Mouse (Mus musculus) forelimb bud, embryonic 11.5 days (tissue): ENCODE measurements at regions not wholly inside any gene's neighbourhood (a gene's known extent, or its start where the extent isn't known, plus 50 kb on each side); places are given as distances from the start of the nearest gene placed in this dataset.
"Not testable (repeated sequence)": the region's sequence is repeated elsewhere in the genome, so short reads cannot be mapped to it uniquely, and the experiment has no call there.

Experiments
- DNase-seq: peaks from one replicate; pipeline ENCODE4 v3.0.0-alpha.2; 2012; ENCODE audit warnings: low read depth, low spot score

DNA sequence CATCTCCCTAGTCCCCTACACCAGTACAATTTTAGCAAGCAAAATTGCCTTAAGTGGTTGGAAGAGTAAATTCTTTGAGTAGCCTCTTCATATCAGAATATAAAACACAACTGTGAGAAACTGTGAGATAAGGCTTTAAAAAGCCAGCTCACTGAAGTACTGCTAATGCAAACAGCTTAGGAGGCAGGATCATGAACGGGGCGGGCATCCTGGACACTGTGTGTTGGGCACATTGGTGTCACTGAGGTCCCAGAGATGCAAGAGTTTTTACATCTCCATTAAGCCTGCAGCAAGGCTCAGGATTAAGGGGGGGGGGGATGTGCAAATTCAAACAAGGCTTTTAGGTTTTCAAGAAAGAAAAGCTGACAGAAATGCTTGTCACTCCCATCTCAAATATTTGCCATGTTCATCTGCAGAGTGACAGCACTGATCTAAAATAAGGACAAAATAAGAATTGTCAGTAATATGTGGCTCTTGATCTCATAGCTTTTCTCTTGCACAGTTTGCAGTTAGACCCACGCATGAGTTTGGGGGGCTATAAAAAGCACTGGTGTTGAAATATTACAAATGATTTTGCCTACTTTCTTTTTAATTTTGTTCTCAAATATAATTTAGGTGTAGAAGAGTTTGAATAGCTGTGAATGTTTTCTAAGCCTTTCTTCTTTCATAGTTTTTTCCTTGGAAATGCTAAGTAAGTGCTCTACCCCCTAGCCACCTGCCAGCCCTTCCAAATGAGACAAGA lies 156.2 kb downstream of the Enc1 start:
- no peak for DNase-seq

DNA sequence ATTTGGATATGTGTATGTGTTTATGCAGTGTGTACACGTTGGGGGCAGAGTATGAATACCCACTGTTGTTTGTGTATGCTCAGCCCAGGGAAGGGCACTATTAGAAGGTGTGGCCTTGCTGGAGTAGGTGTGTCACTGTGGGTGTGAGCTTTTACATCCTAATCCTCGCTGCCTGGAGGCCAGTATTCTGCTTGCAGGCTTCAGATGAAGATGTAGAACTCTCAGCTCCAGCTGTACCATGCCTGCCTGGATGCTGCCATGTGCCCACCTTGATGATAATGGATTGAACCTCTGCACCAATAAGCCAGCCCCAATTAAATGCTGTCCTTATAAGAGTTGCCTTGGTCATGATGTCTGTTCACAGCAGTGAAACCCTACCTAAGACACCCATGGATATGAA lies 155.4 kb downstream of the Enc1 start:
- DNase-seq = not testable (repeated sequence)

DNA sequence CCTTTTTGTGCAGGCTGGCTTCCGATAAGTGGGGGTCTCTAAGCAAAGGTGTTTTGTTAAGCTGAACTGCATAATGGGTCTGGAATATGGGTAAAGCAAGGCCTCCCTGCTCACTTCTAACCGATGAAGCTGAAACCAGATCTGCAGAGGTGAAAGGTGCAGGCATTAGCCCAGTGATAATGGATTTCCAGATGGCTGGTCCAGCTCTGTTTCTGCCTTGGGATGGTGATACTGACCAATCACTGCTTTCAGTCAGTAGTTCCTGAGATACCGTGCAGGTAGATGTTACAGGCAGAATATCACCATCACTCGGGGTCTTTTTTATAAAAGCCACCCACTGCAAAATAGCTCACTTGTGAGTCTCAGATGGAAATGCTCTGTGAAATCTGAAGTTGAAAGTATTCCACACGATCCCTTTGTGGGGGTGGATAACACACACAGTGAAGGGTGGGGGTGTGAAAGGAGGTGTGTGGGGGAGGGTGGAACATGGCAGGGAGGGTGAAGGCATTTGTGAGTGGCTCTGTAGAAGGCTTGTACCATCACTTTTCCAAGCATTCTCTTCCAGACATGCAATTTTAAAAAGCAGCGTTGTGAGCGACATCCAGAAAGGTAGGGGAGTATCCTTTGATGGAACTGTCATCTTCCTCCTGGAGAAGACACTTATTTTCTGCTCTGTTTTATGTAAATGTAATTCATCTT lies 154.0 kb downstream of the Enc1 start:
- DNase-seq = no peak

DNA sequence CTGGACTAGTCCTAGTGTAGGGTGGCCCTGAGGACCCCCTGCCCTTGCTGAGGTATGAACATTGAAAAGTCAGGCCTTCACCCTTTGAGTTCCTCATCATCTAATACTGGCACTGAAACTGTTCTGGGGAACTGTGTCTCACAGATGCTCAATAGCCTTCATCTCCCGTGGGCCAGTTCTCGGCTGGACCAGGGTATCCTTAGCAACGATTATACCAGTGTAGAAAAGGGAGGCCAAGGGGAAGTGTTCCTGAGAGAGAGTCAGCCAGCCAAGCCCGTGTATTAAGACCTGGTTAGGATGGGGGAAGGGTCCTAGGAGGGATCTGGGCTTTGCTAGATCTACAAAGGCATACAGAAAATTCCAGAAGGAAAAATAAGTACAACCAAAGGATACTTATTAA lies 153.2 kb downstream of the Enc1 start:
- DNase-seq = no peak

DNA sequence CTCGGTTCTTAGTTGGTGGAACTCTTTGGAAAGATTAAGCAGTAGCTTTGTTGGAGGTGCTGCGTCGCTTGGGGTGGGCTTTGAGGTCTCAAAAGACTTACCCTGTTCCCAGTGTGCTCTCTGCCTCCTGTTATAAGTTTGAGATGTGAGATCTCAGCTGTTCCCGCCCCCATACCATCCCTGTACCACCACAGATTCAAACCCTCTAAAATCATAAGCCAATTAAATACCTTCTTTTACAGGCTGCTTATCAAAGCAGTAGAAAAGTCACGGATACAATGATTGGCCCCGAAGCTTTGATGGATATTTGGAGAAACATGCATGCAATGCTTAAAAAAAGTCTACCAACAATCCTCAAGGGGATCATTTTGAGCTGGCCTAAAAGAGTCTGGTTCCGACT lies 152.6 kb downstream of the Enc1 start:
- DNase-seq = no peak

DNA sequence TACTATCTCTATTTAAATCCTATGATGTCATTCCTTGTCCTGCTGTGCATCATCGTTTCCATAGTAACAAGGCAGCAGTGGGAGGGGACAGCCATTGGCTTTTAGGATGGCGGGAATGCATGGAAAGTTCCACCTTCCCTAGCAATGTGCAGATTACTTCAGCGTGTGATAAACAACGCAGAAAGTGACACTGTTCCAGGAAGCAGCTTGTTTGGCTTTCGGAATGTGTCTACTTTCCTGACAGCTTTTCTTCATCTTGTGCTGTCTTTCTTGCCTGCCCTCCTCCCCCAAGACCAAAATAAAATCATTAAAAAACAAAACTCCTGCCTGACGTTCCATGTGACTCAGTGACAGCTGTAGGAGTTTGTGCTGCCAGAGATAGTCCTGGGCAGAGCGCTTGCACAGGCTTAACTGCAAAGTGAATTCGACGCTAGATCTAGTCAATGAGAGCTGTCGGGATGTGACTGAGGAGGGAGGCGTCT lies 149.6 kb downstream of the Enc1 start:
- DNase-seq = peak; percentile 59

DNA sequence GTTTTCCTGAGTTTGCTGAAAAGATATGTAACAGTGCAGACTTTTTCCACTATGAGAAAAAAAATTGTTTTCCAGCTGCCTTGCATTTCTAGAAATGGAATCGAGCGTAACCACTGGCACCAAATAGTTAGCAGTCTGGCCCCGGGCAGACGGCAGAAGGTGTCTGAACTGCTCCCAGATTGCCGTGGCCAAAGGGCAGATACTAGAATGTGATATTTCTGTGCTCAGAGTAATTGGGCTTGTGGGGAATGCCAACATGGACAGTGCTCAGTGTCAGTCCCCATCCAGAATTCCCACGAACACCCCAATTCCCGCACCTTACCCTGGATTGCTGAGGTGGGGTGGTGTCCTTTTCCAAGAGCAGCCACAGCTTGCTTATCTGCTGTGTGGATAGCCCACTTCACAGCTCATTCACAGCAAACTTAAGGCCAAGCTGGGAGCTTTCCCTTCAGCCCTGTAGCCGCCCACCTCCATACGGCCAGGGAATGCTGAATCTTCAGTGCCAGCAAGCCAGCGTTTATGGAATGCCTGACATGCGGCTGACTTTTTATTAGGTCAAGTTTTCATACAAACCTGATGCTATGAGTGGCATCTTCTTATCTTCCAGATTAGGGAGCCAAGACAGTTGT lies 148.1 kb downstream of the Enc1 start:
- DNase-seq = no peak

DNA sequence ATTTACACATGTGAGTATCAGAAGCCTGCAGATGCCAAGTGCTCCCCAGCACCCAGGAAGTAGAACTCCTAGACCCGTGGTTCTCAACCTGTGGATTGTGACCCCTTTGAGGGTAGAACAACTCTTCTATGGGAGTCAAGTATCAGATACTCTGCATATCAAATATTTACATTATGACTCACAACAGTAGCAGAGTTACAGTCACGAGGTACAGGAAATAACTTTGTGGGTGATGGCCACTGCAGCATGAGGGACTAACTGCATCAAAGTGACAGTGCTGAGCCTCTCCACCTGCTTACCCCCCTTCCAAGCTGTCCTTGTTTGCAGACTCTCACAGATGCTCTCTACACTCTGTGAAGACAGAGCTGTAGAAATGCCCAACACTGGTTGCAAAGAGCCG lies 145.6 kb downstream of the Enc1 start:
- DNase-seq = no peak

DNA sequence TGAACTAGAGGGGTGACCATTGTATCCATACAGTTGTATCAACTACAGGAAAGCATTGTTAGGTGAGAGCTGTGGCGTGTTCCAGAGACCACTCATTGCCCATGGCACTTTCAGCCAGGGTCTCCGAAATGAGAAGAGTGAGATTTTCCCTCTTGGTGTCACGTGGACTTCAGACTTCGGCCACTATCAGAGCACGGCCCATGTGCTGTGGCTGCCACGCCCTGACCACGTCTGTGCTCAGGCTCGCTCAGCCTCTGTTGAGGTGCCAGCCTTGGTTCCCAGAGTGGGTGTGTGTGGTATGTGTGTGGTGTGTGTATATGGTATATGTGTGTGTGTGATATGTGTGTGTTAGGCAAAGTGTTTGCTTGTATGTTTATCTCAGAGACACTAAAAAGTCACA lies 144.6 kb downstream of the Enc1 start:
- no peak for DNase-seq

DNA sequence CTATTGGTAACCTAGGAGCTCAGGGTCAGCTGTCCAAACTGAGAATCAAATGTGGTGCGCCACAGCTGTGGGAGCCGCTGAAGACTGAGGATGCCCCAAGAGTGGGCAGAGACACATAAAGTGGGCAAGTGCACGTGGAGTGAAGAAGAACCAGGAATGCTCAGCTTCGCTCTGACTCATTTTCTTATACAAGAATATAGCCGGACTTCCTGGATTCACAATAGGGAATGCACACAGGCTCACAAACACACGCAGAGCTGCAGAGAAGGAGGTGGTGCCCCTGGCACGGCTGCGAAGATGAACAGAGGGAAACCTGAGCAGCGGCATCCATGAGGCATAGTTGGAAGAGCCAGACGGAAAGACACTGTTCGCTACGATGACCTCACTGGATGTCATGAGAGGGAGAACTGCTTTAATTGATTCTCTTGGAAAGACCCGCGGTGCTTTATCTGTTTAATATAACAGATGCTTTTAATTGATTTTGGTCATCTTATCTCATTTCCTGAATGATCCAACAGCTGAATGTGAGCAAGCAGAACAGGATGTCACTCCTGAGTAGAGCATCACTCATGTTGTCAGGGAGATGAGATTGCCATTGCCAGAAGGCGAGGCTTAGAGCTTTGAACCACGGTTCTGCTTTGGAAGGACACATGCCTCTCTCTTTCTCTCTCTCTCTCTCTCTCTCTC lies 143.3 kb downstream of the Enc1 start:
- DNase-seq = no peak

DNA sequence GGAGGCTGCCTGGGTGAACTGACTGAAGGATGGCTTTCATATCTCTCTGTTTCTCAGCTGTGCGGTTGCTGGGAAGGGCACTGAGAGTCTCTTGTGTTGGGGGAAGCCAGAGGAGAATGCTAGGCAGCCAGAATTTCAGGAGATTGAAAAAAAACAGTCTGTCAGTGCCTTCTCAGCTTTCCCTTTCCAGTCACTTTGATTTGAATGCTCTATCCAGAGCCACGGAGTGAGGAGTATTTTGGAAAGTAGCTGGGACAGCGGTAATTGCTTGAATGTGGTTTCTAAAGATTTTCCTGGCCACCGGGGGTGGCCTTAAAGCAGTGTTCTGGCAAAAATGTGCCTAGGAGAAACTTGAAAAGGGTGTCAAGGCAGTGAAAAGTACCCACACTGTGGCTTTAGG lies 142.4 kb downstream of the Enc1 start:
- DNase-seq = no peak

DNA sequence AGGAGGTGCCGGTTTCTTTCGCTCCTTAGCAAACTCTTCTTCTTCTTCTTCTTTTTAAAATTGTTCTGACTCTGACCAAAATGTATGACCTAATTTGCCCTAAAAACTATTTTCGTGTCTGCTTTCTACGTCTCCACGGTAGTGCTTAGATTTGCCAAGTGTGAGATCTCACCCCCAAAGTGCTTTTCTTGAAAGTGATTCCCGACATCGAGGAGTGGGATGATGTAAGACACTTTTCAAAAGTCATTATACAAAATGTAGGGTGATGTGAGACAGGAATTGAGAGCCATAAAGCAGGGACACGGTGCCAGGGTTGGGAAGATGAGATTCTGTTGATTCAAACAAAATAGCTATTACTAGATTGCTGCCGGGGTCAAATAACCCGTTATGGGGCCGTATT lies 139.5 kb downstream of the Enc1 start:
- DNase-seq = no peak

DNA sequence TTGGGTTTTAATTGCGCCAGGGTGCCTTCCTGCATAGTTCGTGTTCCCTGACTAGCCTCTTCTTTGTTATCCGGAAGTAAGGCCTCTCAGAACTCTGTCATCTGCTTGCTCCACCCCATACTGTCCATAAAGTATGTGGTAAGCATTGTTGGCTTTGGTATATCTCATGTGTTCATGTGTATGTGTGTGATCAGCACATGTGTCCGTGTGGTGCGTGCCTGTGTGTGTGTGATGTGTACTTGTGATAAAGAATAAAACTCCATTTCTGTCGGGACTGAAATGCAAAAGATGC lies 135.3 kb downstream of the Enc1 start:
- no peak for DNase-seq

DNA sequence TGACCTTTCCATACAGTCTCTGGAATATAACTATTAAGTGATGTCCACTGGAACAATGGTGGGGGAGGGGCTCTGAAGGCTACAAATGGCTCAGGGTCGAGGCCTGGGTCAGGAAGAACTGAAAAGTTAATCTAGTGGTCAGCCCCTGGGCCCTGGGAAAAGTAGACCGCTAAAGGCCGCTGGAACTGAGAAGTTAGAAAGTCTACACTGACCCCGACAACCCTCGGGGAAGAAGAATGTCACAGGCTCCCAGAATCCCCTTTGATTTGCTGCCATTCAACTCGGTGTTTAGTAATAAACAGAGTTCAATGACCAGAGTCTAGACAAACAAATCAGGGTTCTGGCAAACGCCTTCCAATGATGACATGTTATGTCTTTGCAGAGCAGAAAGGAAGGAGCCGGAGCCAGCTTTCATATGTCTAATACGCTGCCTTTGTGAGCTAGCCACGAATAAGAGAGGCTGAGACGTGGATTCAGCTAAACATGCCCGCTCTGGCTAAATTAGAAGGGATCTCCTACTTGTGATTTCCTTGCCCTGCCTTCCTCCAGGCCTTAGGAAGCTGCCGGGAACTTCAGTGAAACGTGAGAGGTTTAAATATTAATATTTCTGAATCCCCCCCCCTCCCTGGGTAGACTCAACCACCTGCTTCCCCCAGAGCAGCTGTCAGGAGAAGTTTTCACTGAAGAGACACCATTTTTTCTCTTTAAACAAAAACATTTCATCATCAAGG lies 134.8 kb downstream of the Enc1 start:
- no peak for DNase-seq

DNA sequence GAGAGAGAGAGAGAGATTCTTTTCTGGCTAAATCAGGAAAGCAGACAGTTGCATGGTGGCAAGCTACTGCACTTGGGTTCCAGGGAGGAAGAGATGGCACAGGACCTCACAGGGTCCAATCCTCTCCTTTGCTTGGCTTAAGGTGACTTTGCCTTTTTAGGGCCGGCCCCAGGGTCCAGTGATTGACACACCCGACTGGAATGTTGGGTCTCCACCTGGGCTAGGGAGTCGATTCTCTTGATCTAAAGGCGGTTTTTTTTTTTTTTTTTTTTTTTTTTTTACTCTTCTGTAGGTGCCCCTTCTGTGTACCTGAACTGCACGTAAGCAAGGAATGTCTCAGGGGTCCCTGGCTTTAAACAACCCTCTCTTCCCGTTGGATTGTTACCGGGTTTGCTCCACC lies 131.4 kb downstream of the Enc1 start:
- DNase-seq = no peak

DNA sequence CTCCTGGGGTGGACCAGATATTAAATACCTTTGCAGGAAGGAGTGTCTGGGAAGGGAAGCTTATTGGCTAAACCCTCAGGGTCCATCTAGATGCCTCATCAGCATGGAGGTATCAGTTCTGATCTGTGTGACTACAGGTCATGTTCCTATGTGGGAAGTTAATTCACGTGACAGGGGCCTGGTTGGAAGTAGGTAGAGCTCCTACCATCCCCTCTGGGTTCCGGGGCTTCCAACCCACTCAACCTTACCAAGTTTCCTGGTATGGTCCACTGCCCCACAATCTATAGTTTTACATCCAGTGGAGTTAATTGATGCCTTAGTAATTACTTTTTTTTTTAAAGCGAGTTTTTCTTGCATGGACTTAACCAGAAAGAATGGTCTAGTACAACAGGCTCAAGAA lies 130.3 kb downstream of the Enc1 start:
- DNase-seq = no peak

DNA sequence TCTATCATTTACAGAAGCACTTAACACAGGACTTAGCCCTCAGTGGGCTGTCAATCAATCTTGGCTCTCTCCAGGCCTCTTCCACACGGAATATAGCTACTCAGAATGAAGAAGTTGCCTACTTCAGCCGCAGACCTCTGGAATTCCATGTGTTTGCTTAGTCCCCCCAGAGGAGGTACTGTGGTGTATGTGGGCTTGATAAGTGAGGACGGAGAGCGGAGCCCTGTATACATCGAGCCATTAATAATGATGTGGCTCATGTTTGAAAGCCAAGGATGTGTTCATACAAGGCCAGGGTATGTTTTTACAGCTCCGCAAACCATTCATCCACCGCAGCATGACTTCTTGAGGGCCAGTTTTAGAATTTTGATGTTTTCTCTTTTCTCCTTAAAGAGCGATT lies 125.8 kb downstream of the Enc1 start:
- no peak for DNase-seq

DNA sequence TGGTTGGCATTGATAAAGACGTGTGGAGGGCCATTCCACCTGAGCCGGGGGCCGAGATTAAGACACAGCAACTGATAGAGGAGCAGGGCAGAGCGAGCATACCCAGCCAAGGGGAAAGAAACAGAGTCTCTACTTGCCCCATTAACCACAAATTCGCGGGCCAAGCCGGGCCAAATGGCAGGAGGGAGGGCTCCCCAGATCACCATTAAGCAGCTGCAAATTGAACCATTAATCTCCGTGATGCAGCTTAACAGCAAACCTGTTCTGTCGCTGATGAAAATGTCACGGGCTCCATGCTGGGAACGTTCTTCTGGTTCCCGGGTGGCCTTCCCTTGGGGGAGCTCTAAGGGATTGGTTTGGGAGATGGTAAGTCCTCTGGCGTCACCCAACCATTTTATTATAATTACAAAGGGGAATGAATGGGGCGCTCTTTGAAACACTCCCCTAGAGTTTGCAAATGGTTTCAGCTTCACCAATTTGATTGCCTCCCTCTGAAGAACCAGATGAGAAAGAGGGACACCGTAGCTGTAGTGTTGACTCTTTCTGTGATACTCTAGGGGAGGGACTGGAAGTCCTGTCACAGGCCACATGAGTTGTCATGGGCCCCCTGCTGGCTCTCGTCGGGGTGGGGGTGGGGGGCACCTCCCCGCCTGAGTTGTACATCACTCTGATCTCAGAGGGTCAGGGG lies 124.8 kb downstream of the Enc1 start:
- no peak for DNase-seq

DNA sequence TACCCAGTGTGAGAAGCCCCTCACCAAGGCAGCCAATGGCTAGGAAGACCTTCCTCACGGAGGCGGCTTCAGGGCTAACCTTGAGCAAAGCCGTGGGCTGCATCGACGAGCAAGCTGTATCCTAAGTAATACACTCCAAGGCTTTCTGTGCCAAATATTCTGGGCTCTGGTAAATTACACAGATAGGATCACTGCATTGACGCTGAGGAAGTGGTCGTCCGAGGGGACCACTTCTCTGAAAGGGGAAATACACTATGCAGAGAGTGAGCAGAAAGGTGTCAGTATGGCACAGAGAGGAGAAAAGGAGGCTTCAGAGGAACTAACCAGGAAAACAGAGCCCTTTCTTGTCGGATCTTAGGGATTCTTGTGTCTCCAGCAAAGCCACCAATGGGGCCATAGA lies 124.1 kb downstream of the Enc1 start:
- DNase-seq = no peak

DNA sequence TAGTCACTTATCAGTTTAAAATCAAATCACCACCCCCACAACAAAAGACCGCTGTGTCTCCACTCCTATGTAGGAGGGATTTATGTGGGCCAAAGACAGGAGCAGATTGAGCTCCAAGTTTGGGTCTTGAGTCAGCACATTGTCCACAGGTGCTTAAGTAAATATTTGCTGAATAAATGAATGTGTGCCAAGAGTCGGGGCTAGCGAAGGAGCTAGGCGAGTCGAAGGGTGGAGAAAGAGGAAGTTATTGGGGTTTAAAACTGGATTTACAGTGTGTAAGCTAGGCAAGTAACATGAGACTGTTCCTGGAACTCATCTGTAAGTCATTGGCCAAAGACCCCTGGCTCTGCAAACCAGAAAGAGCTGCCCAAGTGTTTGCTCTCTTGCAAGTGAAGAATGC lies 122.9 kb downstream of the Enc1 start:
- DNase-seq = peak; percentile 35

DNA sequence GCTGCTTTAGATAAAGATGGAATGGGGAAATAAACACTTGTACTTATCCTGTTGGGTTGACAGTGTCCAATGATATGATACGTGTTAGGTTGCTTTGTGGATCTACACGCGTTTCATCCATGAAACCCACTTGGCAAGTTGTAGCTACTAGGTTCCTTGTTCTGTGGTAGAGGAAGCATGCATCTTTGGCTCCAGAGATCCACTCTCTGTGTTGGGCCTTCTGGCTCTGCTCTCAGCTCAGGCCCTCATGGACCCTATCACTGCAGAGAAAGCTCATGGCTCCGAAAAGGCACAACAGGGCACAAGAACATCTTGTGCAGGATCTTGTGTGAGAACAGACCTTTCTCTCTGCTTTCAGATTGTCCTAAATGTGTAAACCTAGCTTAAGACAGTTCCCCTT lies 122.3 kb downstream of the Enc1 start:
- DNase-seq = no peak
